Mouse (Mus musculus): ENCODE data around the gene Ankrd24.

Gene Ankrd24

GRCm38 (mm10) chr10:81601396-81601905 is 26.9 kb upstream of the Ankrd24 start:
- TF ChIP-seq POU5F1 (IDR thresholded peaks at IDR 0.05; ENCODE audit: borderline replicate concordance, low read length) (no peak), NANOG (IDR thresholded peaks at IDR 0.05; ENCODE audit: borderline replicate concordance, low read length) (no peak), CTCF (conservative IDR thresholded peaks at IDR 0.05; ENCODE audit: low read length) (no peak)
- H3K9me3 ChIP-seq (ENCODE audit: low read length), result no peaks in the 10 kb centered on the region
- peak overlapping the region; percentile 62 for H3K4me3 ChIP-seq (replicated peaks; ENCODE audit: low read length)
- no peaks in the 10 kb centered on the region for H3K36me3 ChIP-seq (ENCODE audit: insufficient read depth, low read length)
- H3K27me3 ChIP-seq (ENCODE audit: insufficient read depth, low read length), result peaks cover 9% of the 10 kb centered on the region; the same call in 1 of the 2 replicates
- H3K4me1 ChIP-seq (replicated peaks; ENCODE audit: low read depth, low read length), result peaks cover 73% of the 10 kb centered on the region

GRCm38 (mm10) chr10:81602741-81603151 is 25.6 kb upstream of the Ankrd24 start:
- H3K27me3 ChIP-seq (ENCODE audit: insufficient read depth, low read length), result peaks cover 9% of the 10 kb centered on the region; the same call in 1 of the 2 replicates

GRCm38 (mm10) chr10:81604019-81604967 is 24.0 kb upstream of the Ankrd24 start:
- peak overlapping the region; percentile 83 for H3K4me3 ChIP-seq (replicated peaks; ENCODE audit: low read length)
- peaks cover 6% of the 10 kb centered on the region; the same call in 1 of the 2 replicates for H3K27me3 ChIP-seq (ENCODE audit: insufficient read depth, low read length)
- H3K9me3 ChIP-seq (ENCODE audit: low read length), result peaks cover 15% of the 10 kb centered on the region
- no peak for TF ChIP-seq POU5F1 (IDR thresholded peaks at IDR 0.05; ENCODE audit: borderline replicate concordance, low read length)
- TF ChIP-seq NANOG (IDR thresholded peaks at IDR 0.05; ENCODE audit: borderline replicate concordance, low read length), result no peak
- TF ChIP-seq CTCF (conservative IDR thresholded peaks at IDR 0.05; ENCODE audit: low read length), result no peak
- H3K4me1 ChIP-seq (replicated peaks; ENCODE audit: low read depth, low read length), result peaks cover 58% of the 10 kb centered on the region
- peaks cover 19% of the 10 kb centered on the region for H3K36me3 ChIP-seq (ENCODE audit: insufficient read depth, low read length)

More at GRCm38 (mm10) chr10:81602741-81603151, 25.6 kb upstream of the Ankrd24 start:
- Histone ChIP-seq H3K4me3 (replicated peaks; ENCODE audit: low read length) (no peak overlapping the region), H3K4me1 (replicated peaks; ENCODE audit: low read depth, low read length) (peaks cover 73% of the 10 kb centered on the region), H3K36me3 (ENCODE audit: insufficient read depth, low read length) (peaks cover 4% of the 10 kb centered on the region), H3K9me3 (ENCODE audit: low read length) (no peaks in the 10 kb centered on the region)
- peak; percentile 56 for TF ChIP-seq CTCF (conservative IDR thresholded peaks at IDR 0.05; ENCODE audit: low read length)
- no peak for TF ChIP-seq POU5F1 (IDR thresholded peaks at IDR 0.05; ENCODE audit: borderline replicate concordance, low read length)

- Histone ChIP-seq H3K27me3 (ENCODE audit: insufficient read depth, low read length) (peaks cover 6% of the 10 kb centered on the region; the same call in 1 of the 2 replicates), H3K4me3 (replicated peaks; ENCODE audit: low read length) (peak overlapping the region; percentile 83), H3K9me3 (ENCODE audit: low read length) (peaks cover 21% of the 10 kb centered on the region), H3K36me3 (ENCODE audit: insufficient read depth, low read length) (peaks cover 28% of the 10 kb centered on the region), H3K4me1 (replicated peaks; ENCODE audit: low read depth, low read length) (peaks cover 50% of the 10 kb centered on the region)
- TF ChIP-seq NANOG (IDR thresholded peaks at IDR 0.05; ENCODE audit: borderline replicate concordance, low read length), result no peak
- TF ChIP-seq POU5F1 (IDR thresholded peaks at IDR 0.05; ENCODE audit: borderline replicate concordance, low read length), result no peak
- TF ChIP-seq CTCF (conservative IDR thresholded peaks at IDR 0.05; ENCODE audit: low read length), result peak; percentile 77
Measured at GRCm38 (mm10) chr10:81604968-81605665, 23.2 kb upstream of the Ankrd24 start.

GRCm38 (mm10) chr10:81605666-81605973 is 22.7 kb upstream of the Ankrd24 start:
- TF ChIP-seq CTCF (conservative IDR thresholded peaks at IDR 0.05; ENCODE audit: low read length) (no peak), NANOG (IDR thresholded peaks at IDR 0.05; ENCODE audit: borderline replicate concordance, low read length) (no peak), POU5F1 (IDR thresholded peaks at IDR 0.05; ENCODE audit: borderline replicate concordance, low read length) (no peak)
- Histone ChIP-seq H3K36me3 (ENCODE audit: insufficient read depth, low read length) (peaks cover 28% of the 10 kb centered on the region), H3K27me3 (ENCODE audit: insufficient read depth, low read length) (peaks cover 6% of the 10 kb centered on the region; the same call in 1 of the 2 replicates), H3K4me3 (replicated peaks; ENCODE audit: low read length) (peak overlapping the region; percentile 83), H3K4me1 (replicated peaks; ENCODE audit: low read depth, low read length) (peaks cover 45% of the 10 kb centered on the region), H3K9me3 (ENCODE audit: low read length) (peaks cover 21% of the 10 kb centered on the region)

- TF ChIP-seq CTCF (conservative IDR thresholded peaks at IDR 0.05; ENCODE audit: low read length) (no peak), POU5F1 (IDR thresholded peaks at IDR 0.05; ENCODE audit: borderline replicate concordance, low read length) (no peak), NANOG (IDR thresholded peaks at IDR 0.05; ENCODE audit: borderline replicate concordance, low read length) (peak; percentile 45; the same call in 1 of the 2 replicates)
- H3K4me3 ChIP-seq (replicated peaks; ENCODE audit: low read length), result peak within 1 kb of the TSS; percentile 83
- H3K4me1 ChIP-seq (replicated peaks; ENCODE audit: low read depth, low read length), result peaks cover 46% of the 10 kb centered on the region
- peaks cover 26% of the 10 kb centered on the region for H3K9me3 ChIP-seq (ENCODE audit: low read length)
- peaks cover 6% of the 10 kb centered on the region; the same call in 1 of the 2 replicates for H3K27me3 ChIP-seq (ENCODE audit: insufficient read depth, low read length)
- H3K36me3 ChIP-seq (ENCODE audit: insufficient read depth, low read length), result peaks cover 28% of the 10 kb centered on the region
Measured at GRCm38 (mm10) chr10:81605974-81606751, 22.2 kb upstream of the Ankrd24 start, which contains the start of gene BC025920. Gene BC025920, plus strand, starts transcription at chr10:81606270.

- no peak overlapping the region for H3K4me3 ChIP-seq (replicated peaks; ENCODE audit: low read length)
- H3K27me3 ChIP-seq (ENCODE audit: insufficient read depth, low read length), result no peaks in the 10 kb centered on the region
- TF ChIP-seq NANOG (IDR thresholded peaks at IDR 0.05; ENCODE audit: borderline replicate concordance, low read length) (no peak), CTCF (conservative IDR thresholded peaks at IDR 0.05; ENCODE audit: low read length) (no peak; the same call in 1 of the 2 replicates), POU5F1 (IDR thresholded peaks at IDR 0.05; ENCODE audit: borderline replicate concordance, low read length) (no peak)
- H3K4me1 ChIP-seq (replicated peaks; ENCODE audit: low read depth, low read length), result peaks cover 43% of the 10 kb centered on the region
- H3K9me3 ChIP-seq (ENCODE audit: low read length), result peaks cover 30% of the 10 kb centered on the region
- H3K36me3 ChIP-seq (ENCODE audit: insufficient read depth, low read length), result peaks cover 28% of the 10 kb centered on the region
Measured at GRCm38 (mm10) chr10:81608308-81608707, 20.0 kb upstream of the Ankrd24 start.
